Mouse (Mus musculus): ENCODE measurements around the gene Slc25a25. TPM values are rescaled to one million over a fixed set of nuclear protein-coding genes. Genes with fewer than 3 reads are reported as not detected.

Slc25a25 gene
- polyA plus RNA-seq, 1 experiment from 2014 or later: 12.2 TPM

DNA sequence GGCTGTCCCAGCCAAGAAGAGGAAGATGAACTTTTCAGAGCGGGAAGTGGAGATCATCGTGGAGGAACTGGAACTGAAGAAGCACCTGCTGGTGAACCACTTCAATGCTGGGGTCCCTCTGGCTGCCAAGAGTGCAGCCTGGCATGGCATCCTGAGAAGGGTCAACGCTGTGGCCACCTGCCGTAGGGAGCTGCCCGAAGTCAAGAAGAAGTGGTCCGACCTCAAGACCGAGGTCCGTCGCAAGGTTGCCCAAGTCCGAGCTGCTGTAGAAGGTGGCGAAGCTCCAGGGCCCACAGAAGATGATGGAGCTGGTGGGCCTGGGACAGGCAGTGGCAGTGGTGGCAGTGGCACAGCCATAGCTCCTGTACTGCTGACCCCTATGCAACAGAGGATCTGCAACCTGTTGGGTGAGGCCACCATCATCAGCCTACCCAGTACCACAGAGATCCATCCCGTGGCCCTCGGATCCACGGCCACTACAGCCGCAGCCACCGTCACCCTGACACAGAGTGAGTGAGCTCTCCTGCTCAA lies 1.3 kb upstream of the Slc25a25 start:
- Histone ChIP-seq H3K27me3 (ENCODE audit: control insufficient read depth, insufficient read depth, low read length) (no peaks in the 10 kb centered on the region), H3K9ac (ENCODE audit: low read length) (peak overlapping the region; percentile 44), H3K4me1 (ENCODE audit: control insufficient read depth, insufficient read depth, low read length) (peaks cover 36% of the 10 kb centered on the region), H3K27ac (ENCODE audit: low read length) (peak overlapping the region; percentile 64), H3K4me2 (ENCODE audit: low read depth, low read length) (peak overlapping the region; percentile 52), H3K9me3 (replicated peaks; ENCODE audit: control insufficient read depth, low read length) (no peaks in the 10 kb centered on the region), H3K4me3 (ENCODE audit: low read length) (peak overlapping the region; percentile 22; the same call in 1 of the 2 replicates), H3K36me3 (ENCODE audit: control insufficient read depth, insufficient read depth) (peaks cover 7% of the 10 kb centered on the region; the same call in 1 of the 2 replicates)
- WGBS: 92% methylated on average over 16 of the region's 16 CpGs
- no peak for ATAC-seq (replicated peaks; ENCODE audit: extremely low read depth, insufficient read depth, low FRiP score)

DNA sequence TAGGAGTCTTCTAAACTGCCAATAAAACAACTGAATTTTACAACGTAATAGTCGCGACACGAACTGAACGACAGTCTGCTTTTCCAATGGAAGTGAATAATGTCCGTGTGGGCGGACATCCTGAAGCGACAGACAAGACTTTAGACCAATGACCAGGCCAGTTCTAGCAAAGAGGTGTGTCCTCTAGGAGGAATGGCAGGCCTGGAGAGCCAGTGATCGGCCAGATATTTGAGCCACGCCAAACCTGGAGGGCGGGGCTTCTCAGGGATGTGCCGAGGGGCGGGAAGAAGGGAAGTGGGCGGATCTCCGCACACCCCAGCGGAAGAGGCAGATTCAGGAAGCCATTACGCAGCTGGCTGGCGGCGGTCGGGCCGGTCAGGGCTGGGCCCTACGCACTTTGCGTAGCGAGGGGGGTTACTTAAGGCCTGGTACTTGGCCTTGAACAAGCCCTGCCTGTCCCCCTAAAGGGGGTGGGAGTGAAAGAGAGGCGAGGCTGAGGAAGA lies 676 bp upstream of the Slc25a25 start:
- Histone ChIP-seq H3K36me3 (ENCODE audit: control insufficient read depth, insufficient read depth) (peaks cover 7% of the 10 kb centered on the region; the same call in 1 of the 2 replicates), H3K4me1 (ENCODE audit: control insufficient read depth, insufficient read depth, low read length) (peaks cover 42% of the 10 kb centered on the region), H3K4me3 (ENCODE audit: low read length) (peak overlapping the region; percentile 58), H3K4me2 (ENCODE audit: low read depth, low read length) (peak overlapping the region; percentile 76), H3K27ac (ENCODE audit: low read length) (peak overlapping the region; percentile 96), H3K27me3 (ENCODE audit: control insufficient read depth, insufficient read depth, low read length) (no peaks in the 10 kb centered on the region), H3K9ac (ENCODE audit: low read length) (peak overlapping the region; percentile 70), H3K9me3 (replicated peaks; ENCODE audit: control insufficient read depth, low read length) (no peaks in the 10 kb centered on the region)
- ATAC-seq (replicated peaks; ENCODE audit: extremely low read depth, insufficient read depth, low FRiP score): peak; percentile 94
- WGBS: under 1% methylated on average over 25 of the region's 25 CpGs

DNA sequence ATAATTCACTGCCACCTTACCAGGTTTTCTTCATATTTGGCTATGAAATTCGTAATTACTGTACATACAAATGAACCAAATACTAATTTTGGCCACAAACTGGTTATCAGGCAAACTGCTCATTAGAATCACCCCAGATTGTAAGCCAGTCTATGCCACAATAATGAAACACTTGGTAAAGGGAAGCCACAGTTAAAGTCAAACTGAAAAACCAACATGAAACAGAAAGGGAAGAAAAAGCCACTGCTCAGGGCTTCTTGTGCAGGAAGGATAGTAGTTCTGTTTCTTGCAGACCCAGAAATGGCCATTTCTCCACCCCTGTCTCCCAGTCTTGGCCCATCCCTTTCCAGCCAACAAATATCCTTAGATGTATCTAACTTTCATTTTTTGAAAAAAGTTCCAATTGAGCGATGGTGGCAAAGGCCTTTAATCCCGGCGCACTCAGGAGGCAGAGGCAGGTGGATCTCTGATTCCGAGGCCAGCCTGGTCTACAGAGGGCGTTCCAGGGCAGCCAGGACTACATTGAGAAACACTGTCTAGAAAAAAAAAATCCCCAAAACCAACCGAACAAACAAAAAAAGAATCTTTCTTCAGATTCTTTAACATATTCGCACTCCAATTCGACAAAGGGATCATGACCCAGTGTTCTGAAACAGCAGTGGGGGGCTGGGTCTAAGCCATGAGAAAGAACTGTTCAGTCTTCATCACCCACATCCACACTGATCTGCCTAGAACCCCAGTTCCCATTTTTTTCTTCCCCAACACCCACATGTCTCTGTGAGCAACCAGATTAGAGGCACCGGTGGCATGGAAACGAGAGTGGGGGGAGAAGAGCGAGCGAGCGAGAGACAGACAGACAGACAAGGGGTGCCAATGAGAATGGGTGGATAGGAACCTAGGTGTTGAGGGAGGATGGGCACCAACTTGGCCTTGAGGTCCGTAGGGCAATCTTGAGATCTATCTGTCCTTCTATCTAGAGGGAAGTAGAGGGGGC lies 1.2 kb downstream of the Slc25a25 start, which contains the start of gene Naif1:
Naif1 (plus strand) TSS at position 697 of the 994 bp plus-strand sequence.
- ATAC-seq (replicated peaks; ENCODE audit: extremely low read depth, insufficient read depth, low FRiP score): no peak
- peak within 1 kb of the TSS; percentile 96 for H3K27ac ChIP-seq (ENCODE audit: low read length)
- no peaks in the 10 kb centered on the region for H3K36me3 ChIP-seq (ENCODE audit: control insufficient read depth, insufficient read depth)
- 69% methylated on average over 15 of the region's 15 CpGs for WGBS
- peak within 1 kb of the TSS; percentile 76 for H3K4me2 ChIP-seq (ENCODE audit: low read depth, low read length)
- peaks cover 39% of the 10 kb centered on the region for H3K4me1 ChIP-seq (ENCODE audit: control insufficient read depth, insufficient read depth, low read length)
- H3K9ac ChIP-seq (ENCODE audit: low read length): peak within 1 kb of the TSS; percentile 70
- peak within 1 kb of the TSS; percentile 58 for H3K4me3 ChIP-seq (ENCODE audit: low read length)
- no peaks in the 10 kb centered on the region for H3K27me3 ChIP-seq (ENCODE audit: control insufficient read depth, insufficient read depth, low read length)
- H3K9me3 ChIP-seq (replicated peaks; ENCODE audit: control insufficient read depth, low read length): no peaks in the 10 kb centered on the region

DNA sequence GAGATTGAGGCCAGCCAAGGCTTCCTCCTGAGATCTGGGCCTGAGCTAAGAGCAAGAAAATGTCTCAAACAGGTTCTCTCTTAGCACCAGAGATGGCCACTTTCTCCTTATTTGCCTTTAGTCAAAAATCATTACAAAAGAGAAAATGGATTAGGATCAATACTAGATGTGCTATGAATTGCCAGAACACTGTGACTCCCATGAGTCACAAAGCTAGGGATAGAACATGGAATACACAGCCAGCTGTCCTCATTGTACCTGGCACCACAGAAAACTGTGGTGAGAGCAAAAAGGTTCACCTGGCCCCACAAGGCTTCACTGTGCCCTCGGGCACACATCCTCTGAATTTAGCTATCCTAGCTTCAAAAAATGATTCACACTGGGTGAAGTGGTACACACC lies 2.8 kb downstream of the Slc25a25 start:
- Histone ChIP-seq H3K4me3 (ENCODE audit: low read length) (no peak overlapping the region), H3K4me1 (ENCODE audit: control insufficient read depth, insufficient read depth, low read length) (peaks cover 30% of the 10 kb centered on the region), H3K9me3 (replicated peaks; ENCODE audit: control insufficient read depth, low read length) (no peaks in the 10 kb centered on the region), H3K36me3 (ENCODE audit: control insufficient read depth, insufficient read depth) (no peaks in the 10 kb centered on the region), H3K27me3 (ENCODE audit: control insufficient read depth, insufficient read depth, low read length) (no peaks in the 10 kb centered on the region), H3K9ac (ENCODE audit: low read length) (no peak overlapping the region), H3K4me2 (ENCODE audit: low read depth, low read length) (no peak overlapping the region), H3K27ac (ENCODE audit: low read length) (peak overlapping the region; percentile 46; the same call in 1 of the 2 replicates)
- no peak for ATAC-seq (replicated peaks; ENCODE audit: extremely low read depth, insufficient read depth, low FRiP score)
- WGBS: 85% methylated on average over 1 of the region's 1 CpGs

DNA sequence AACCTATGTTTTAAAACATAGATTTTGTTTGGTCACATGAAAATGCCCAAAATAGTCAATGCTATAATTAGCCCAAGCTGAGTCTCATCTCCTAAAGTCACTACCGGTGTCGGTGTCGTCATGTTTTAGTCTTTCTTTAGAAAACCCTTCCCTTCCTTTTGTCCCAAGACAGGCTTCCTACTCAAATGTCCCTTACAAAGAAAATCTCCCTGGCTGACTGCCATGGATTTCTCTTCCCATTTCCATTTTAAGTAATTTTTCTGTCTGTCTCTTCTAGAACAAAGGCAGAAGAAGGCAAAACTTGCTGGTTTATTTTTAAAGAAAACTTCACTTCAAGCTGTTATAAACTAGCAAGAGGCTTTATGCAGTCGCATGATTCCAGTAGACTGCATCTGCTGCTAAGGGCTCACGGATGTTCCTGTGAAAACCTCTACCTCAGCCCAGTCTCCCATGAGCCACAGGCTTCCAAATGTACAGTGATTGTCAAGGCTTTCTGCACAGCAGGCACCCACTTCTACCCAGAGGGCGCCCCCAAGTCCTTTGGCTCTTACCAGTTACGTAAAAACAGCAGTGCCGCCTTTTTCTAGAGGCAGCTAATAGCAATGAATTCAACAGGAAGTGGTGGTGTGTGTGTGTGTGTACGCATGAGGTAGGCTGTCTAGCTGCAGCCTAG lies 3.8 kb downstream of the Slc25a25 start:
- H3K4me3 ChIP-seq (ENCODE audit: low read length): peak overlapping the region; percentile 12; the same call in 1 of the 2 replicates
- peak overlapping the region; percentile 66 for H3K9ac ChIP-seq (ENCODE audit: low read length)
- ATAC-seq (replicated peaks; ENCODE audit: extremely low read depth, insufficient read depth, low FRiP score): no peak
- no peaks in the 10 kb centered on the region for H3K27me3 ChIP-seq (ENCODE audit: control insufficient read depth, insufficient read depth, low read length)
- peaks cover 20% of the 10 kb centered on the region for H3K4me1 ChIP-seq (ENCODE audit: control insufficient read depth, insufficient read depth, low read length)
- H3K27ac ChIP-seq (ENCODE audit: low read length): peak overlapping the region; percentile 95
- H3K9me3 ChIP-seq (replicated peaks; ENCODE audit: control insufficient read depth, low read length): no peaks in the 10 kb centered on the region
- 23% methylated on average over 9 of the region's 9 CpGs for WGBS
- H3K36me3 ChIP-seq (ENCODE audit: control insufficient read depth, insufficient read depth): no peaks in the 10 kb centered on the region
- H3K4me2 ChIP-seq (ENCODE audit: low read depth, low read length): peak overlapping the region; percentile 47

DNA sequence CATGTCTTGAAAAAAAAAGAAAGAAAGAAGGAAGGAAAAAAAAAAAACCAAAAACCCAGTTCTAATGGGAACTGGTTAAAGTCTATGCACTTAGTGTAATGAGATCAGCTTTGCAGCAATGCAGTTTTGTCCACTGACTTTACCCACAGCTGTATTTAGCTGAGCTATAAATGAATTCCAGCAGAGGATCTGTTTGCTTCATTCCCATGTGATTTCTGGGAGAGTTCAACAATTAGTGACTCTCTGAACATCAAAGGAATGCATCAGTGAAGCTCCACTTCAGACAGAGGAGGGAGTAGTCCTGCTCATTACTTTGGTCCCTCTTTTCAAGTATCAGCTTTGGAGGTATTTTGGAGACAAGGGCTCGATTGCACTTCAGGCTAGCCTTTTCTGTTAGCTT lies 5.7 kb downstream of the Slc25a25 start:
- Histone ChIP-seq H3K4me3 (ENCODE audit: low read length) (no peak overlapping the region), H3K4me2 (ENCODE audit: low read depth, low read length) (no peak overlapping the region), H3K36me3 (ENCODE audit: control insufficient read depth, insufficient read depth) (no peaks in the 10 kb centered on the region), H3K27me3 (ENCODE audit: control insufficient read depth, insufficient read depth, low read length) (no peaks in the 10 kb centered on the region), H3K27ac (ENCODE audit: low read length) (no peak overlapping the region), H3K9me3 (replicated peaks; ENCODE audit: control insufficient read depth, low read length) (no peaks in the 10 kb centered on the region), H3K9ac (ENCODE audit: low read length) (no peak overlapping the region), H3K4me1 (ENCODE audit: control insufficient read depth, insufficient read depth, low read length) (peaks cover 19% of the 10 kb centered on the region)
- no peak for ATAC-seq (replicated peaks; ENCODE audit: extremely low read depth, insufficient read depth, low FRiP score)
- WGBS: 68% methylated on average over 1 of the region's 1 CpGs

DNA sequence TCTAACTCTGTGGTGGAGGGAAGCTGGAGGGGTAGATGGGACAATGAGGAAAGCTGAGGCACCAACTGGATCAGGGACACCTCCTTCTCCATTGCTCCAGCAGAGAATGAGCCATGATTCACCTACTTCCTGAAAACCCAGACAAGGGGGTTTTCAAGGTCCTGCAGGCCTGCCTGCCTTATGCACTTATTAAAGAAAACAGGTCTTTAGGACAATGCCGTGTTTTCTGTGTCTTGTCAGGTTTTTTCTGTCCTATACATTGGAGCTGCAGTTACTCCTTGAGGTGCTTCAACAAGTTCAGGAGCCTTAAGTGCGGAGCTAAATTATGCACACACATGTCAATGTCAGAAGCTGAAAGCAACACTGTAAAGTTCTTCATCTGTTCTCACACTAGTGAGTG lies 9.7 kb downstream of the Slc25a25 start:
- H3K9me3 ChIP-seq (replicated peaks; ENCODE audit: control insufficient read depth, low read length): no peaks in the 10 kb centered on the region
- ATAC-seq (replicated peaks; ENCODE audit: extremely low read depth, insufficient read depth, low FRiP score): no peak
- H3K9ac ChIP-seq (ENCODE audit: low read length): no peak overlapping the region
- H3K4me3 ChIP-seq (ENCODE audit: low read length): no peak overlapping the region
- WGBS: 83% methylated on average over 2 of the region's 2 CpGs
- no peaks in the 10 kb centered on the region for H3K27me3 ChIP-seq (ENCODE audit: control insufficient read depth, insufficient read depth, low read length)
- H3K4me2 ChIP-seq (ENCODE audit: low read depth, low read length): no peak overlapping the region
- H3K36me3 ChIP-seq (ENCODE audit: control insufficient read depth, insufficient read depth): no peaks in the 10 kb centered on the region
- no peak overlapping the region for H3K27ac ChIP-seq (ENCODE audit: low read length)
- H3K4me1 ChIP-seq (ENCODE audit: control insufficient read depth, insufficient read depth, low read length): peaks cover 14% of the 10 kb centered on the region

DNA sequence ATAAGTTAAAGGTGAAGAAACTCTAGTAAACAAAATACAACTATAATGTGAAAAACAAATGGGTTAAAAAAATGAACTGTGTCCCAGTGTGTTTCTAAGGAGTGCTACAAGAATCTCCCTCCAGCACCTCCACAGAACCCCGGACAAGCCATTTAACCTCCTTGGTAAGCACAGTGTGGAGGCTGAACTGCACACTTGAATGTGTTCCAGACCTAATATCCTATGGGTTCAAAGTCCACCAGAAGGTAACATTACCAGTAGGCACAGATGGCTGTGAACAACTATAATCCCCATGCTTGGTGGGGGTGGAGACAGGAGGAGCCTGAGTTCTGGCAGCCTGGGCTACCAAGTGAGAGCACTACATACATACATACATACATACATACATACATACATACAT lies 10.6 kb downstream of the Slc25a25 start:
- Histone ChIP-seq H3K27me3 (ENCODE audit: control insufficient read depth, insufficient read depth, low read length) (no peaks in the 10 kb centered on the region), H3K9me3 (replicated peaks; ENCODE audit: control insufficient read depth, low read length) (no peaks in the 10 kb centered on the region), H3K4me1 (ENCODE audit: control insufficient read depth, insufficient read depth, low read length) (peaks cover 13% of the 10 kb centered on the region), H3K9ac (ENCODE audit: low read length) (no peak overlapping the region), H3K4me3 (ENCODE audit: low read length) (no peak overlapping the region), H3K4me2 (ENCODE audit: low read depth, low read length) (no peak overlapping the region), H3K27ac (ENCODE audit: low read length) (no peak overlapping the region), H3K36me3 (ENCODE audit: control insufficient read depth, insufficient read depth) (no peaks in the 10 kb centered on the region)
- WGBS: 82% methylated on average over 1 of the region's 1 CpGs
- no peak for ATAC-seq (replicated peaks; ENCODE audit: extremely low read depth, insufficient read depth, low FRiP score)
